Mouse (Mus musculus) right cerebral cortex, postnatal 25 days (tissue): ENCODE data around the gene Tff1.

ENCODE experiments used
- DNase-seq: peaks from one replicate; pipeline ENCODE4 v3.0.0; 2022

Tff1 gene

GRCm38 (mm10) chr17:31152966-31153499 is 12.0 kb downstream of the Tff1 start:
- no peak for DNase-seq

- no peak for DNase-seq
These were observed 12.6 kb downstream of the Tff1 start for GRCm38 (mm10) chr17:31152512-31152911.

- no peak for DNase-seq
These were observed 19.1 kb downstream of the Tff1 start for GRCm38 (mm10) chr17:31145998-31146397.

- no peak for DNase-seq
These were observed 20.7 kb downstream of the Tff1 start, which contains the start of gene Tff2 for GRCm38 (mm10) chr17:31144040-31145037. Tff2 (minus strand) TSS chr17:31144282.

- no peak for DNase-seq
These were observed 23.0 kb downstream of the Tff1 start for GRCm38 (mm10) chr17:31142116-31142515.

- peak; percentile 36 for DNase-seq
These were observed 26.7 kb downstream of the Tff1 start for GRCm38 (mm10) chr17:31138398-31138797.

- no peak for DNase-seq
These were observed 28.3 kb downstream of the Tff1 start for GRCm38 (mm10) chr17:31136821-31137220.

GRCm38 (mm10) chr17:31136291-31136690 is 28.8 kb downstream of the Tff1 start:
- no peak for DNase-seq

GRCm38 (mm10) chr17:31134913-31135312 is 30.2 kb downstream of the Tff1 start:
- DNase-seq: no peak

GRCm38 (mm10) chr17:31133776-31134175 is 31.3 kb downstream of the Tff1 start:
- DNase-seq: no peak

GRCm38 (mm10) chr17:31131269-31131821 is 33.7 kb downstream of the Tff1 start:
- DNase-seq: peak; percentile 53

GRCm38 (mm10) chr17:31129452-31129851 is 35.6 kb downstream of the Tff1 start, which contains the start of gene Tff3:
Tff3 (minus strand) TSS chr17:31129646.
- no peak for DNase-seq

GRCm38 (mm10) chr17:31128708-31129318 is 36.3 kb downstream of the Tff1 start:
- DNase-seq: no peak

- DNase-seq: no peak
These were observed 39.4 kb downstream of the Tff1 start for GRCm38 (mm10) chr17:31125548-31126266.

GRCm38 (mm10) chr17:31121975-31122374 is 43.1 kb downstream of the Tff1 start:
- no peak for DNase-seq

- peak; percentile 56 for DNase-seq
These were observed 45.6 kb downstream of the Tff1 start for GRCm38 (mm10) chr17:31119429-31119828.

GRCm38 (mm10) chr17:31117946-31118345 is 47.1 kb downstream of the Tff1 start:
- no peak for DNase-seq

- no peak for DNase-seq
These were observed 49.0 kb downstream of the Tff1 start for GRCm38 (mm10) chr17:31116063-31116462.

- no peak for DNase-seq
These were observed 51.8 kb downstream of the Tff1 start for GRCm38 (mm10) chr17:31113191-31113856.
